Mouse (Mus musculus): ENCODE measurements around the gene Pde9a.

DNA sequence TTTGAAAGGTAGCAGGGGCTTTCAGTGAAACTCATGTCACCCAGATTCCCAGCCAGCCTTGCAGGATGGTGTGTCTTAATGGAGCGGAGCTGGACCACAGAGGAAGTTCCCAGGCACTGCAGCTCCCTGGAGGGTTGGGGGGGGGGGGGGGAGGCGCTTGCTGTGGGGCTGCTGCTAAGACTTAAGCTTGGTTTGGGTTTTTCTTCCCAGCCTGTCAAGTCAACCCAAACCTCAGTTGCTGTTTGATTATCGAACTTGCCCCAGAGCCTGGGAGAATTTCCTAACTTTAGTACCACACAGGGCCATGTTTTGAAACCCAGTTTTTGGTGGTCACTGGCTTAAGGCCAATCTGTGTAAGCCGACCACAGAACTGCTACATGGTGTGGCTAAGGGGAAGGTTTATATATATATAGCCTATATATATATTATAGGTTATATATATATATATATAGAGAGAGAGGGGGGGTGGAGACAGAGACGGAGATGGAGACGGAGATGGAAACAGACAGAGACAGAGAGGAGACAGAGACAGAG lies 19.8 kb downstream of the Pde9a start:
- TF ChIP-seq EP300 (IDR thresholded peaks at IDR 0.05; ENCODE audit: low read depth) (no peak), CTCF (IDR thresholded peaks at IDR 0.05; ENCODE audit: low read depth) (no peak)

All from heart, postnatal 0 days (tissue).